Mouse (Mus musculus) midbrain, embryonic 12.5 days (tissue): Measurements from ENCODE around the gene Gm17359. TPM values are rescaled to one million over a fixed set of nuclear protein-coding genes. Genes with fewer than 3 reads are reported as not detected.

Experiments
- ATAC-seq: fragments of 200-750 bp; cut with Nextera tagmentation; 2 replicates; pipeline ENCODE4 v1.8.0; 2017; ENCODE audit warnings: low read depth, moderate TSS enrichment, moderate library complexity; ENCODE audit not compliant: low FRiP score
- H3K27ac ChIP-seq: fragments of 300-500 bp; sonication (generic); replicated peaks from 2 replicates; pipeline ENCODE4 v1.5.1; 2016; ENCODE audit warnings: mild to moderate bottlenecking
- H3K27me3 ChIP-seq: fragments of 300-500 bp; sonication (generic); 2 replicates; pipeline ENCODE4 v1.6.1; 2016; ENCODE audit warnings: mild to moderate bottlenecking
- H3K36me3 ChIP-seq: fragments of 300-500 bp; sonication (generic); 2 replicates; pipeline ENCODE4 v1.6.1; 2016
- H3K4me1 ChIP-seq: fragments of 300-500 bp; sonication (generic); 2 replicates; pipeline ENCODE4 v1.6.1; 2016
- H3K4me2 ChIP-seq: fragments of 300-500 bp; sonication (generic); replicated peaks from 2 replicates; pipeline ENCODE4 v1.6.1; 2016; ENCODE audit warnings: mild to moderate bottlenecking, moderate library complexity
- H3K4me3 ChIP-seq: fragments of 300-500 bp; sonication (generic); 2 replicates; pipeline ENCODE4 v1.5.1; 2016; ENCODE audit warnings: mild to moderate bottlenecking
- H3K9ac ChIP-seq: fragments of 300-500 bp; sonication (generic); replicated peaks from 2 replicates; pipeline ENCODE4 v1.6.1; 2016; ENCODE audit warnings: mild to moderate bottlenecking, moderate library complexity
- H3K9me3 ChIP-seq: fragments of 300-500 bp; sonication (generic); 2 replicates; pipeline ENCODE4 v1.6.1; 2016; ENCODE audit warnings: mild to moderate bottlenecking
- WGBS: fragments of 180-500 bp; shearing (Covaris S2); methylation state at CpG from one replicate; pipeline ENCODE4 v1.1.7; 2016; 5-methylcytosine and 5-hydroxymethylcytosine counted together
- polyA plus RNA-seq: library from polyadenylated mRNA; unstranded; fragments of >200 nt; fragmentation: Nextera tagmentation; extraction: Ambion mirVana; gene quantifications from 2 replicates; pipeline ENCODE4 v1.2.1, GENCODE M21; 2016

The Gm17359 gene
- polyA plus RNA-seq, 1 experiment from 2014 or later, result not detected

DNA sequence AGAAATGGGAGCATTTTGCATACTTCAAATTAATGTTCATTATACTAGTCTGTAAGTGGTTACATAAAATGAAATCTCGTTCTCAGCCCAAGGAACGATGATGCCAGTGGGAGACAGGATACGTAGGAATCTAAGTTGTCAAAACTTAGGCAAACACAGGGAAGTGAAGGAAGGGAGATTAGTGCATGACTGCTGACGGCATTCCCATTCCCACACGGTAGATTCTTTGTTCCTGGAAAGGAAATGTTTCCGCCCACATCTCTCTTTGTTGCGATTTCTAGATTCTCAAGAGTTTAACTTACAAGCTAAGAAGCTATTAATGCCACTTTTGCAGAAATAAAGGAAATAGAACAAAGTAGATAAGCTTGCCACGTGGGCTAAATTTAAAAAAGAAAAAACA is 29.6 kb downstream of the Gm17359 start:
- Histone ChIP-seq H3K27ac (no peak overlapping the region), H3K4me2 (no peak overlapping the region), H3K9ac (no peak overlapping the region), H3K36me3 (no peaks in the 10 kb centered on the region), H3K27me3 (no peaks in the 10 kb centered on the region), H3K4me3 (no peak overlapping the region), H3K9me3 (no peaks in the 10 kb centered on the region), H3K4me1 (no peaks in the 10 kb centered on the region)
- WGBS, result 66% methylated on average over 8 of the region's 8 CpGs
- no peak for ATAC-seq

DNA sequence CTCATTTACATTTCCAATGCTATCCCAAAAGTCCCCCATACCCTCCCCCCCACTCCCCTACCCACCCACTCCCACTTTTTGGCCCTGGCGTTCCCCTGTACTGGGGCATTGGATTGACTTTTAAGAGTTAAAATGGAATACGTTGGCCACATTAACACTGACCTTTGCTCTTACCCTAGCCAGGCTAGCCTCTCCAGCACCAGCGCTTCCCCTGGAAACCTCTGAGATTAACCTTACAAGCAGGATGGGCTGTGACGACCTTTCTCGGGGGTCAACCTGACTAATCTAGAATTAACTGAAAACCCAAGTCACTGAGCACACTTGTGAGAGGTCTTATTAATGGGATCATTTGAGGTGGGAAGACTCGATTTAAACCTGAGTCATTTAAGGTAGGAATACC is 31.8 kb downstream of the Gm17359 start:
- no peaks in the 10 kb centered on the region for H3K27me3 ChIP-seq
- WGBS, result 43% methylated on average over 6 of the region's 6 CpGs

DNA sequence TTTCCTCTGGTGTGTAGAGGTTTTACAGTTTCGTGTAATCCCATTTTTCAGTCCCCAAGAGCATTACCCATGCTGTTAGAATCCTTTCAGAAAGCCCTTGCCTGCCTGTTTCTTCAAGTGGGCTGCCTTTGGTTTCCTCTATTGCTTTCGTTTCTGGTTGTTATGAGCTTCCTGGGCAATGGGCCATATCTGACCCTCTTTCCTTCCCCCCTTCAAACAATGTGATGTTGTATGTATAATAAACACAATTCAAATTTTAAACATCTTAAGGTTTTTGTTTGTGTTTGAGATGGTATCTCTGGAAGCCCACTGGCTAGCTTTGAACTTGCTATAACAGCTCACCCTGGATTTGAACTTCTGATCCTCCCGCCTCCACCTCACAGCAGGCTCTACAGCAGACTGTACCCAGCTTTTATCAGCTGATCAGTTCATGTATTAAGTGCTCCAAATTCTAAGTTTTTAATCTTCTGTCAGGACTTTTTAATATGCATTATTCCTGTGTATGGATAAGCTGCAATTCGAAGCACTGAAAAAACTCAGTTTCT is 34.0 kb downstream of the Gm17359 start:
- ATAC-seq, result no peak
- no peak overlapping the region for H3K4me2 ChIP-seq
- 61% methylated on average over 4 of the region's 4 CpGs for WGBS
- no peak overlapping the region for H3K27ac ChIP-seq
- H3K36me3 ChIP-seq, result no peaks in the 10 kb centered on the region
- H3K9me3 ChIP-seq, result no peaks in the 10 kb centered on the region
- H3K4me3 ChIP-seq, result no peak overlapping the region
- no peak overlapping the region for H3K9ac ChIP-seq
- no peaks in the 10 kb centered on the region for H3K27me3 ChIP-seq
- no peaks in the 10 kb centered on the region for H3K4me1 ChIP-seq

More for the DNA sequence above, 31.8 kb downstream of the Gm17359 start:
- no peak overlapping the region for H3K27ac ChIP-seq
- no peaks in the 10 kb centered on the region for H3K4me1 ChIP-seq
- no peak overlapping the region for H3K4me3 ChIP-seq
- no peak overlapping the region for H3K4me2 ChIP-seq
- ATAC-seq, result no peak
- H3K9ac ChIP-seq, result no peak overlapping the region
- no peaks in the 10 kb centered on the region for H3K9me3 ChIP-seq
- H3K36me3 ChIP-seq, result no peaks in the 10 kb centered on the region

DNA sequence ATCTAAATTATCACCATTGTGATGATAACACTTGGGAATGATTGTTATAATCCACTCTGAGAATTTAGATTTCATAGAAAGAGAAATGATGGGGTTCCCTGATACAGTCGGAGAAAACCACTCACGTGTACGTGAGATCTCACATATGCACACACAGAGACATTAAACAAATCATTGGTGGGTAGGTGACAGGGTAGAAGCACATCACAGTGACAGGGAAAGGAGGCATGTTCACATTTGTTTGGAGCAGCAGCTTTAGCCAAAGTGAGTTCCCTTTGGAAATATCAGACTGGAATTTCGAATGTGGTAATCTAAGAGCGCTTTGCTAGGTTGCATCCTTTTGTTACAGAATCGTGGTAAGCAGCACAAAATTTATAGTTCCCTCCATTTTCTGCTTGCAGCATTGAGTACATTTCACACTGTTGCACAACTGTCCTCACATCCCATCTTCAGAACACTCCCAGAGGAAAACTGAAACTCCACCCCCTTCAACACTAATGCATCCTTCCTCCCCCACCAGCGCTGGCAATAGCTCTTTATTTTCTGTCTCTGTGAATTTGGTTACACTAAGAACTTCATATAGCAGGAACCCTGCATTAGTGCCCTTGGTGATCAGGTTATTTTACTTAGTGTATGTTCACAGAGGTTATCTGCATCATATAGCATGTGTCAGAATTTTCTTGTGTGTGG is 35.2 kb downstream of the Gm17359 start:
- Histone ChIP-seq H3K4me1 (no peaks in the 10 kb centered on the region), H3K36me3 (no peaks in the 10 kb centered on the region), H3K27me3 (no peaks in the 10 kb centered on the region), H3K9ac (no peak overlapping the region), H3K27ac (no peak overlapping the region), H3K4me2 (no peak overlapping the region), H3K4me3 (no peak overlapping the region), H3K9me3 (no peaks in the 10 kb centered on the region)
- 86% methylated on average over 7 of the region's 7 CpGs for WGBS
- ATAC-seq, result no peak

DNA sequence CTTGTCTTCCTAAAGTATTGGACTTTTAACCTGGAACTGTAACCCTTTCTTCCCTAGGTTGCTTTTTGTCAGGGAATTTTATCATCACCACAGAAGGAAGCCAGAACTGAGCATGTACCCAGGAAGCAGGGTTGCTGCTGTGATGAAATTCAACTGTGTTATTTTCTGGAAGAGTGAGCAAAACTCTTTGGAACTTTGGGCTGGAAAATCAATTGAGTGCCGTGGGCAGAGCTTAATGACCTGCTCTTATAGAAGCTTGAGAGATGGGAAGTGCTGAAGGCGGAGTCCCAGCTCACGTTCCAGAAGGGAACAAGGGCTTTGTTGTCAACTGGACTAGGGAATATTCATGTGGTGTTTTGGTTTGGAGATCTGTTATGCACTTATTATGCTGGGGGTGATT is 37.5 kb downstream of the Gm17359 start:
- peaks cover 4% of the 10 kb centered on the region; the same call in 1 of the 2 replicates for H3K4me1 ChIP-seq
- no peak overlapping the region for H3K4me2 ChIP-seq
- no peak overlapping the region for H3K9ac ChIP-seq
- H3K36me3 ChIP-seq, result no peaks in the 10 kb centered on the region
- no peaks in the 10 kb centered on the region for H3K27me3 ChIP-seq
- no peaks in the 10 kb centered on the region for H3K9me3 ChIP-seq
- 63% methylated on average over 3 of the region's 3 CpGs for WGBS
- H3K27ac ChIP-seq, result no peak overlapping the region
- no peak overlapping the region for H3K4me3 ChIP-seq
- no peak for ATAC-seq

DNA sequence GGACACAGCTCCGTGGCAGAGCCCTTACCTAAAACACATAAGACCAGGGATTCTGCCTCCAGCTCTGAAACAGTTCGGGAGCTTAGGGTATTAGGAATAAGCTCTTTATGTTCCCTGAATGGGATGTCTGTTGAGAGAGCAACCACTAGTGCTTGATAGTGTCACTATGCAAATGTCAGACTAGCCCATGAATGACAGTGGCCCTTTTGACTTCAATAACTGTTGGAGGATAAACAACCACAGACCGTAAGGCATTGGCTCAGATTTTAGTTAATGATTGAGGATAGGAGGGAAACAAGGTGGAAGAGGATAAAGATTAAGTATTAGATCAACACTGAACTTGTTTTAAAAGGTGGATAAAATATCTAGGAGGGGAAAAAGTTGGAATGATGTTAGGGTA is 41.6 kb downstream of the Gm17359 start:
- Histone ChIP-seq H3K9me3 (no peaks in the 10 kb centered on the region), H3K9ac (no peak overlapping the region), H3K4me2 (no peak overlapping the region), H3K36me3 (no peaks in the 10 kb centered on the region), H3K27me3 (no peaks in the 10 kb centered on the region), H3K4me1 (peaks cover 4% of the 10 kb centered on the region; the same call in 1 of the 2 replicates), H3K4me3 (no peak overlapping the region), H3K27ac (no peak overlapping the region)
- no peak for ATAC-seq
- 9% methylated on average over 3 of the region's 3 CpGs for WGBS

DNA sequence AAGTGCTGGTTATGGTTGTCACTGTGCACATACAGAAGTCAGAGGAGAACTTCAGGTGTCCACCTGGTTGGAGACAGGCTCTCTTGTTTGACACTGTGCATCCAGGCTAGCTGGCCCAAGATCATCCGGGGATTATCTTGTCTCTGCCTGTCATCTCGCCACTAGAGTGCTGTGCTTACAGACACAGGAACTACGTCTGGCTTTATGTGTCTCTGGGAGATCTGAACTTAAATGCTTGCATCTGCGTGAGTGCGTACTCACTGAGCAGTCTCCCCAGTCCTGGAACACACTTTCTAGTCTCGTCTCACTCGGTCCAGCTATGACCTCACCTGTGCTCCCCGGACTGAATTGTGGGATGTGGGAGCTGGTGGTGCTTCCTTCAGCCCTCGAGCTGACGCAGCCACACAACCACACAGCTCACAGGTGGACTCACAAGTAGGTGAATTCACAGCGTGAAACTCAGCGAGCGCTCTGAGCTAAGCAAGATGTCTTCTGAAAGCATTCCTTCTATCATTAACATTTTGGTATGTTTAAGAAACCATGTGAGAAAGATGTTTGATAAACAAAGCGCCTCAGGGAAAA is 42.9 kb downstream of the Gm17359 start:
- Histone ChIP-seq H3K4me2 (no peak overlapping the region), H3K9me3 (no peaks in the 10 kb centered on the region), H3K27ac (no peak overlapping the region), H3K36me3 (no peaks in the 10 kb centered on the region), H3K9ac (no peak overlapping the region), H3K4me1 (peaks cover 4% of the 10 kb centered on the region; the same call in 1 of the 2 replicates), H3K4me3 (no peak overlapping the region), H3K27me3 (no peaks in the 10 kb centered on the region)
- ATAC-seq, result no peak
- WGBS, result 79% methylated on average over 14 of the region's 14 CpGs

DNA sequence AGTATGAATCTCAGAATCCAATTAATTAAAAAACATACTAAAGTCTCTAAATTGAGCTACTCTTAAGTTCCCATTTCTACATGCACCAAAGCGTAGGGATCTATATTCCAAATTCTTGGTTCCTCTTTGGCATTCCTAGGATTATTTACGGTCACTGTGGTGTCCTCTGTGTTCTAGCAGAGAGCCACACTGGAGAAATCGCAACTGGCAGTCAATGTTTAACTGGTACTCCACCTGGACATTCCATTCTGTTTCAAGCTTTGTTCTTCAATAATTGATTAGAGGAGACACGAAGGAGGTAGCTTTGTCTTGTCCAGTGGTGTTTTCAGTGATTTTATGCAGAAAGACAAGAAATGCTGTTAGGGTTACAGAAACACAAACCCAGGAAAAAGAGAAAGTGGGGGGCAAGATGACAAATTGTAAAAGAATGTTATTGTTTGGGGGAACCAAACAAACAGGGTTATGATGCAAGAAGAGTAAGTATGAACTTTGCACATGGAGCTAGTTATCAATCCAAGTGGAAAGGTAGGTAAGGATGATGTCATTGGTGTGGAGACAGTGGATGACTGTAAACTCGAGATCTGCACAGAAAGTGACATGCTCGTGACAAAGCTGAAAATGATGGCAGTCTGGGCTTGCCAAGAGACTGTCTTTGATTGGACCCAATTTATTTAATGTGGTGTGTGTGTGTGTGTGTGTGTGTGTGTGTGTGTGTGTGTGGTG is 43.6 kb downstream of the Gm17359 start:
- Histone ChIP-seq H3K27ac (no peak overlapping the region), H3K36me3 (no peaks in the 10 kb centered on the region), H3K4me3 (no peak overlapping the region), H3K9me3 (no peaks in the 10 kb centered on the region), H3K4me1 (peaks cover 4% of the 10 kb centered on the region; the same call in 1 of the 2 replicates), H3K4me2 (no peak overlapping the region), H3K9ac (no peak overlapping the region), H3K27me3 (no peaks in the 10 kb centered on the region)
- WGBS, result 84% methylated on average over 6 of the region's 6 CpGs
- ATAC-seq, result no peak

DNA sequence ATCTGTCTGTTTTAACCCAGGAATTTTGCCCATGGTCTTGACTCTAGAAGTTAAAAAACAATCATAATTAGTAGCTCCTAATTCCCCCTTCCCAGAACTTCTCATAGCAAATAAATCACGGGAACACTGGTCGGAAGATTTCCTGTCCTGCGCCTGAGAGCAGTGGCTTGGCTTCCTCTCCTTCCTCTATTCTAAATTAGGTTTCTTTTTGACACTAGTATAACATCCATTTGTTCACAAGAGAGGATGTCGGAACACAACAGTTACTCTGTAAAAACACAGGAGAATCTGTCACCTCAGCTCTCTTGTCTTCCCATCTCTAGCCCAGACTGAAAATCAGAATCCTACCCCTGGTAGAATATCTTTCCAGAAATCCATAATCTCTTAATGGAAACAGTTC is 44.9 kb downstream of the Gm17359 start:
- Histone ChIP-seq H3K4me2 (no peak overlapping the region), H3K36me3 (no peaks in the 10 kb centered on the region), H3K9me3 (no peaks in the 10 kb centered on the region), H3K27ac (no peak overlapping the region), H3K27me3 (no peaks in the 10 kb centered on the region), H3K4me3 (no peak overlapping the region), H3K9ac (no peak overlapping the region), H3K4me1 (peaks cover 7% of the 10 kb centered on the region; the same call in 1 of the 2 replicates)
- ATAC-seq, result no peak
- 89% methylated on average over 4 of the region's 4 CpGs for WGBS

DNA sequence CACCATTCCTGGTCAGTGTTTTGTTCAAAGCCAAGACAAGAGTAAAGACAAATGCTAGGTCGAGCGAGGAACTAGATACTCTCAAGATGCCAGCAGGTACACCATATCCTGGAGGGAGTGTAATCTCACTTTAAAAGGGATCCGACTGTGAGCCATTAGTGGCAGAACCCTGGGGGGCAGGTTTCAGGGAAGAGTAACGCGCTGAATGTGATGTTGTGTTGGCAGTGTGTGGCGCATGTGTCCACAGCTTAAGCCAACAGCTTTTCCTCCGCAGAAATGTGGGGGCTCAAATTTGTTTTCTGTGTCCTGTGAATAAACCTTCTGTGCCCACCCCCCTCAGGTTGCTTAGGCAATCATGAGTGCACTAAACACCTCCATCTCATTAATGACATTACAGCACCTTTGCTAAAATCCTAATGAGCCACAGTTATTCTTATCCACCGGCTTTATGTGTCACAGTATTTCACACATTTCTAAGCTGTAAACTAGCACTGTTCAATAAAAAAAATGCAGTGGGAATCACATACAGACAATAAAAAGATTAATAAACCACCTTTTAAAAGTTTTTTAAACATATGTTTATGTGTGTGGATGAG is 49.1 kb downstream of the Gm17359 start:
- H3K4me1 ChIP-seq, result 0 out of 2 replicates have a peak, but pooled peaks cover 4% of the 10 kb centered on the region
- whole genome bisulfite sequencing, result 19% methylated on average over 8 of the region's 8 CpGs
- no peaks in the 10 kb centered on the region for H3K36me3 ChIP-seq
- no peaks in the 10 kb centered on the region for H3K27me3 ChIP-seq
- ATAC-seq, result no peak
- no peak overlapping the region for H3K27ac ChIP-seq
- no peak overlapping the region for H3K4me2 ChIP-seq
- H3K4me3 ChIP-seq, result no peak overlapping the region
- no peak overlapping the region for H3K9ac ChIP-seq
- no peaks in the 10 kb centered on the region for H3K9me3 ChIP-seq

DNA sequence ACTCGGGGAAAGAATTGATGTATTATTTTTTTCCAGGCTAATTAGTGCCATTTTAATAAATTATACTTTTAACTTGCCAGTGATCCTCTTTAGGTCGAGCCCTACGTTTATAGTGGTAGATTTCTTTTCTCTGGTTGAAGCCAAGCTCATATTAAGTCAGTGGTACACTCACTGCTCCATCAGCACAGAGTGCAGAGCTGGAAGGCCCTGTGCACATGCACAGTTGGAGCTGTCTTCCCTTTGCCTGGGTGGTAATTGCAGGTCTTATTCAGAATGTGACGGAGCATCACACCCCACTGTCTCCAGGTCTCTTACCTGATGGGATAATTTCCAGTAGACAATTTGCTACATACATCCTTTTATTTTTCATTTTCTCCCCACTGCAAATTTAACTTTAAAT is 52.6 kb downstream of the Gm17359 start:
- Histone ChIP-seq H3K9ac (no peak overlapping the region), H3K27ac (no peak overlapping the region), H3K4me3 (no peak overlapping the region), H3K4me1 (0 out of 2 replicates have a peak, but pooled peaks cover 4% of the 10 kb centered on the region), H3K27me3 (no peaks in the 10 kb centered on the region), H3K4me2 (no peak overlapping the region), H3K9me3 (peaks cover 4% of the 10 kb centered on the region; the same call in 1 of the 2 replicates), H3K36me3 (no peaks in the 10 kb centered on the region)
- 79% methylated on average over 4 of the region's 4 CpGs for WGBS
- no peak for ATAC-seq

DNA sequence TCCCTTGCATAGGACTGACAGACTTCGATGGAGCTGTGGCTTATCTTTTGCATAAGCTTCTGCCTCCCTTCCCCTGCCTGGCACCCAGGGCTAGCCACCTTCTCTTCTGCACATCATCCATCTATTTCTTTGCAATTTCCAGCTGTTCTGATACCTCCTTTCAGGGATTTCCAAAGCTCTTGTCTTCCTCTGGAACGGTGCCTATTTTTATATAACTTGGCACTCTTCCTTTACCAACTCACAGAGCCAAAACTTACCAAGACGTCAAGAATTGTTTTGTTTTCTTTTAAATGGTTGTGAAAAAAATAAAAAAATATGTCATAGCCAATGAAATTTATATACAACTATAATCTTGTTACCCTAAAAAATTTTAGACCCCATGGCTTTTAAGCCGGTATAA is 64.1 kb downstream of the Gm17359 start:
- H3K4me2 ChIP-seq, result no peak overlapping the region
- no peaks in the 10 kb centered on the region for H3K4me1 ChIP-seq
- no peaks in the 10 kb centered on the region for H3K36me3 ChIP-seq
- H3K27ac ChIP-seq, result no peak overlapping the region
- H3K27me3 ChIP-seq, result no peaks in the 10 kb centered on the region
- no peak overlapping the region for H3K9ac ChIP-seq
- WGBS, result 83% methylated on average over 4 of the region's 4 CpGs
- no peak for ATAC-seq
- H3K4me3 ChIP-seq, result no peak overlapping the region
- no peaks in the 10 kb centered on the region for H3K9me3 ChIP-seq
